Mouse (Mus musculus) heart, embryonic 14.5 days (tissue): ENCODE measurements around the gene Rcc1l. TPM values are rescaled to one million over a fixed set of nuclear protein-coding genes. Genes with fewer than 3 reads are reported as not detected.

Experiments used
- ATAC-seq: fragments of 200-750 bp; cut with Nextera tagmentation; 2 replicates; pipeline ENCODE4 v1.8.0; 2017; ENCODE audit warnings: low read depth, moderate TSS enrichment; ENCODE audit not compliant: insufficient number of reproducible peaks, insufficient read depth, low FRiP score
- H3K27ac ChIP-seq, 2 experiments: fragments of 200-500 bp in 1 of 2; fragments of 300-500 bp in 1 of 2; sonication (generic) in 1 of 2; replicated peaks in 1 of 2; 2 replicates each; pipeline ENCODE4 v1.5.1; 2012 to 2014; ENCODE audit warnings: low read depth in 2 of 2, low read length in 2 of 2, control low read depth in 1 of 2, mild to moderate bottlenecking in 1 of 2, mixed read lengths in 1 of 2; ENCODE audit not compliant: control insufficient read depth in 1 of 2, insufficient read depth in 1 of 2
- H3K27me3 ChIP-seq: fragments of 300-500 bp; sonication (generic); 2 replicates; pipeline ENCODE4 v1.6.1; 2014; ENCODE audit warnings: mild to moderate bottlenecking, low read length, control low read depth; ENCODE audit not compliant: control insufficient read depth, insufficient read depth
- H3K36me3 ChIP-seq: fragments of 300-500 bp; sonication (generic); 2 replicates; pipeline ENCODE4 v1.6.1; 2014; ENCODE audit warnings: mild to moderate bottlenecking, control low read depth, low read length, mixed read lengths; ENCODE audit not compliant: control insufficient read depth, insufficient read depth
- H3K4me1 ChIP-seq, 2 experiments: fragments of 200-500 bp in 1 of 2; fragments of 300-500 bp in 1 of 2; sonication (generic) in 1 of 2; 2 replicates each; pipeline ENCODE4 v1.6.1; 2012 to 2014; ENCODE audit warnings: low read length in 2 of 2, control low read depth in 1 of 2, mixed read lengths in 1 of 2; ENCODE audit not compliant: control insufficient read depth in 2 of 2, insufficient read depth in 2 of 2
- H3K4me2 ChIP-seq: fragments of 300-500 bp; sonication (generic); 2 replicates; pipeline ENCODE4 v1.6.1; 2014; ENCODE audit warnings: mild to moderate bottlenecking, low read length
- H3K4me3 ChIP-seq, 2 experiments: fragments of 200-500 bp in 1 of 2; fragments of 300-500 bp in 1 of 2; sonication (generic) in 1 of 2; 2 replicates each; pipeline ENCODE4 v1.5.1; 2012 to 2014; ENCODE audit warnings: low read length in 2 of 2, mild to moderate bottlenecking in 2 of 2, control low read depth in 1 of 2, low read depth in 1 of 2, moderate library complexity in 1 of 2; ENCODE audit not compliant: control insufficient read depth in 1 of 2, insufficient read depth in 1 of 2
- H3K9ac ChIP-seq: fragments of 300-500 bp; sonication (generic); 2 replicates; pipeline ENCODE4 v1.6.1; 2014; ENCODE audit warnings: mild to moderate bottlenecking, low read length
- H3K9me3 ChIP-seq: fragments of 300-500 bp; sonication (generic); 2 replicates; pipeline ENCODE4 v1.6.1; 2016; ENCODE audit warnings: low read length, control low read depth; ENCODE audit not compliant: control insufficient read depth
- WGBS: fragments of 180-500 bp; shearing (Covaris S2); extraction: QIAGEN DNeasy Blood & Tissue Kit; methylation state at CpG from one replicate; pipeline ENCODE4 v1.1.7; 2014; 5-methylcytosine and 5-hydroxymethylcytosine counted together
- polyA plus RNA-seq: library from polyadenylated mRNA; unstranded; fragments of >200 nt; fragmentation: Nextera tagmentation; extraction: Ambion mirVana; gene quantifications from 2 replicates; pipeline ENCODE4 v1.2.1, GENCODE M21; 2014

The Rcc1l gene
- polyA plus RNA-seq, 1 experiment from 2014 or later, result 18.8 TPM

- peaks cover 3% of the 10 kb centered on the region; the same call in 1 of the 2 replicates for H3K9me3 ChIP-seq
- peak; percentile 89 for ATAC-seq
- under 1% methylated on average over 46 of the region's 58 CpGs for WGBS
- peaks cover 2 to 26% of the 10 kb centered on the region in 2 experiments; a peak in 3 of 4 replicates for H3K4me1 ChIP-seq
- H3K27me3 ChIP-seq, result no peaks in the 10 kb centered on the region
- peak within 1 kb of the TSS; percentile 56 to 65 for H3K27ac ChIP-seq
- H3K4me3 ChIP-seq, result peak within 1 kb of the TSS; percentile 78 to 85
- no peaks in the 10 kb centered on the region for H3K36me3 ChIP-seq
- H3K9ac ChIP-seq, result peak within 1 kb of the TSS; percentile 93
- H3K4me2 ChIP-seq, result peak within 1 kb of the TSS; percentile 93
Measured at GRCm38 (mm10) chr5:134099496-134100211, 76.9 kb downstream of the Rcc1l start, which contains the start of gene Castor2. TSS of gene Castor2 (plus strand) at chr5:134099711.

- Histone ChIP-seq H3K4me3 (peak overlapping the region; percentile 78 to 85), H3K9ac (peak overlapping the region; percentile 93), H3K4me2 (peak overlapping the region; percentile 93), H3K9me3 (peaks cover 3% of the 10 kb centered on the region; the same call in 1 of the 2 replicates), H3K36me3 (no peaks in the 10 kb centered on the region), H3K27me3 (no peaks in the 10 kb centered on the region), H3K4me1 (peaks cover 2 to 26% of the 10 kb centered on the region in 2 experiments; a peak in 3 of 4 replicates), H3K27ac (peak overlapping the region; percentile 56 to 63)
- WGBS, result under 1% methylated on average over 17 of the region's 17 CpGs
- ATAC-seq, result peak; percentile 48; the same call in 1 of the 2 replicates
Measured at GRCm38 (mm10) chr5:134098976-134099375, 77.6 kb downstream of the Rcc1l start.

- no peak for ATAC-seq
- peaks cover 2 to 26% of the 10 kb centered on the region in 2 experiments; a peak in 3 of 4 replicates for H3K4me1 ChIP-seq
- peak overlapping the region; percentile 93 for H3K9ac ChIP-seq
- WGBS, result 43% methylated on average over 13 of the region's 13 CpGs
- peak overlapping the region; percentile 93 for H3K4me2 ChIP-seq
- H3K9me3 ChIP-seq, result peaks cover 3% of the 10 kb centered on the region; the same call in 1 of the 2 replicates
- no peaks in the 10 kb centered on the region for H3K36me3 ChIP-seq
- 0 out of 4 replicates have a peak overlapping the region, but pooled peaks of 1 of the 2 experiments have one; percentile 63 for H3K27ac ChIP-seq
- no peaks in the 10 kb centered on the region for H3K27me3 ChIP-seq
- peak overlapping the region; percentile 78 to 85; a peak in 3 of 4 replicates for H3K4me3 ChIP-seq
Measured at GRCm38 (mm10) chr5:134098341-134098902, 78.2 kb downstream of the Rcc1l start.

Other genes with a start within 250 kb of the Rcc1l start
- 6.2 and 7.7 TPM in 2 replicates for gene Castor2, start 77.1 kb downstream of the Rcc1l start, polyA plus RNA-seq
- gene Gtf2ird2, start 7.2 kb upstream of the Rcc1l start, polyA plus RNA-seq, result 6.2 and 6.5 TPM in 2 replicates
- gene Ncf1, start 52.9 kb upstream of the Rcc1l start, polyA plus RNA-seq, result 3.0 and 3.4 TPM in 2 replicates
- gene Gtf2i, start 138.0 kb upstream of the Rcc1l start, polyA plus RNA-seq, result 131 and 132 TPM in 2 replicates